Comparison of ENCODE assay signal across 9 mouse cellular contexts in genomic region chr7:82175327-82175721, GRCm38 (mm10). TPM values are rescaled to one million over a fixed set of nuclear protein-coding genes. Genes with fewer than 3 reads are reported as not detected.
A peak's percentile ranks its signal among the peaks of the same experiment; 100 is the strongest.
DNase-seq lines count a peak whose midpoint lies in the region; ATAC-seq and TF ChIP-seq lines count a peak whose summit lies in the region.
"Had no signal": no experiment of that assay in that cellular context is flagged by ENCODE, and none has a peak within 500 bp of the region (broad histone marks: within the 10 kb centered on the region; RNA-seq: fewer than 3 reads in every experiment).

No protein-coding gene starts in this region.

- H3K9me3 ChIP-seq in ES-Bruce4 (replicated peaks; ENCODE audit: control insufficient read depth, insufficient read depth, low read length, poor library complexity, severe bottlenecking), result peaks cover 11% of the 10 kb centered on the region; the same call in 1 of the 2 replicates
- H3K9me3 ChIP-seq in forebrain, embryonic 14.5 days (replicated peaks; ENCODE audit: control insufficient read depth, low read length), result no peaks in the 10 kb centered on the region
- no peaks in the 10 kb centered on the region for H3K9me3 ChIP-seq in liver, embryonic 14.5 days (ENCODE audit: control insufficient read depth, low read length)

- intact Hi-C loops in heart, adult 2 months (cut with DNase I), result no loop called here
- intact Hi-C loops in heart, postnatal 36 days (cut with DNase I), result no loop called here

- peak overlapping the region; percentile 73 for H3K4me2 ChIP-seq in forebrain, embryonic 14.5 days (ENCODE audit: low read length)
- H3K4me2 ChIP-seq in liver, embryonic 14.5 days (ENCODE audit: low read depth), result peak overlapping the region; percentile 59

- peak overlapping the region; percentile 46 for H3K4me3 ChIP-seq in heart, adult 2 months
- peak overlapping the region; percentile 69 for H3K4me3 ChIP-seq in ES-Bruce4 (ENCODE audit: low read depth, low read length)
- H3K4me3 ChIP-seq in forebrain, embryonic 14.5 days (ENCODE audit: low read depth, low read length), result peak overlapping the region; percentile 69
- no peak overlapping the region for H3K4me3 ChIP-seq in liver, embryonic 14.5 days (ENCODE audit: insufficient read depth in 1 of 2, low read depth in 2 of 2, low read length in 2 of 2)

- H3K36me3 ChIP-seq in heart, adult 2 months (ENCODE audit: control insufficient read depth, insufficient read depth, low read length), result no peaks in the 10 kb centered on the region
- H3K36me3 ChIP-seq in ES-Bruce4 (ENCODE audit: control insufficient read depth, insufficient read depth, low read length, poor library complexity, severe bottlenecking), result no peaks in the 10 kb centered on the region
- no peaks in the 10 kb centered on the region for H3K36me3 ChIP-seq in forebrain, embryonic 14.5 days (ENCODE audit: control insufficient read depth, insufficient read depth, low read length)
- H3K36me3 ChIP-seq in liver, embryonic 14.5 days (replicated peaks; ENCODE audit: control insufficient read depth, insufficient read depth, low read depth), result no peaks in the 10 kb centered on the region

- no peaks in the 10 kb centered on the region for H3K27me3 ChIP-seq in heart, adult 2 months (ENCODE audit: control insufficient read depth, insufficient read depth, low read length)
- no peaks in the 10 kb centered on the region for H3K27me3 ChIP-seq in ES-Bruce4 (ENCODE audit: control insufficient read depth, insufficient read depth, low read length, poor library complexity, severe bottlenecking)
- no peaks in the 10 kb centered on the region for H3K27me3 ChIP-seq in forebrain, embryonic 14.5 days (replicated peaks; ENCODE audit: control insufficient read depth, insufficient read depth, low read length)
- peaks cover 9% of the 10 kb centered on the region for H3K27me3 ChIP-seq in liver, embryonic 14.5 days (ENCODE audit: control insufficient read depth, insufficient read depth, low read length)

- TF ChIP-seq POLR2A in heart, adult 2 months (IDR thresholded peaks at IDR 0.05; ENCODE audit: insufficient read depth, low read depth, low read length), result no peak
- TF ChIP-seq POLR2A in ES-Bruce4 (IDR thresholded peaks at IDR 0.05; ENCODE audit: insufficient read depth, low read length), result no peak

- no peak for TF ChIP-seq EP300 in heart, adult 2 months (IDR thresholded peaks at IDR 0.05; ENCODE audit: insufficient read depth, low read depth, low read length)
- TF ChIP-seq EP300 in ES-Bruce4 (IDR thresholded peaks at IDR 0.05; ENCODE audit: insufficient read depth, low read depth, low read length), result no peak
- no peak for TF ChIP-seq EP300 in liver, embryonic 14.5 days (IDR thresholded peaks at IDR 0.05; ENCODE audit: low read depth)

- H3K4me1 ChIP-seq in heart, adult 2 months (ENCODE audit: control insufficient read depth, insufficient read depth, low read length), result no peaks in the 10 kb centered on the region
- no peaks in the 10 kb centered on the region for H3K4me1 ChIP-seq in ES-Bruce4 (ENCODE audit: control insufficient read depth, insufficient read depth, low read length)
- H3K4me1 ChIP-seq in forebrain, embryonic 14.5 days (ENCODE audit: control insufficient read depth, insufficient read depth, low read length), result 0 out of 2 replicates have a peak, but pooled peaks cover 2% of the 10 kb centered on the region
- H3K4me1 ChIP-seq in liver, embryonic 14.5 days (replicated peaks; ENCODE audit: control insufficient read depth in 2 of 2, insufficient read depth in 2 of 2, low read length in 1 of 2), result no peaks in the 10 kb centered on the region

- no peak overlapping the region for H3K27ac ChIP-seq in heart, adult 2 months
- no peak overlapping the region for H3K27ac ChIP-seq in ES-Bruce4 (ENCODE audit: insufficient read depth, low read length)
- 0 out of 2 replicates have a peak overlapping the region, but pooled peaks have one; percentile 39 for H3K27ac ChIP-seq in forebrain, embryonic 14.5 days (ENCODE audit: low read depth, low read length)
- H3K27ac ChIP-seq in liver, embryonic 14.5 days, result no peak overlapping the region

- DNase-seq in heart, adult 2 months, result no peak
- DNase-seq in heart, postnatal 36 days, result no peak
- peak; percentile 6 for DNase-seq in forebrain, embryonic 14.5 days (ENCODE audit: low spot score)
- no peak for DNase-seq in liver, embryonic 14.5 days (ENCODE audit: low read depth in 3 of 3, low spot score in 3 of 3)
- DNase-seq in adrenal gland, postnatal 4 days (ENCODE audit: low spot score in 2 of 2), result no peak
- no peak for DNase-seq in B cell, adult 2 months
- DNase-seq in left cerebral cortex, adult 9 months (ENCODE audit: low spot score in 2 of 2), result no peak

- 5% methylated on average over 15 of the region's 16 CpGs for WGBS in heart, adult 2 months
- under 1% methylated on average over 16 of the region's 16 CpGs for WGBS in forebrain, embryonic 14.5 days
- WGBS in liver, embryonic 14.5 days (ENCODE audit: insufficient replicate concordance), result 2% methylated on average over 16 of the region's 16 CpGs

- H3K79me2 ChIP-seq in heart, adult 2 months (replicated peaks; ENCODE audit: control insufficient read depth, insufficient read depth, low read length), result no peaks in the 10 kb centered on the region

- no peak overlapping the region for H3K9ac ChIP-seq in heart, adult 2 months (ENCODE audit: low read depth, low read length)
- H3K9ac ChIP-seq in ES-Bruce4 (ENCODE audit: low read depth, poor library complexity, severe bottlenecking), result peak overlapping the region; percentile 76
- peak overlapping the region; percentile 76 for H3K9ac ChIP-seq in forebrain, embryonic 14.5 days (ENCODE audit: low read length)
- no peak overlapping the region for H3K9ac ChIP-seq in liver, embryonic 14.5 days (replicated peaks)

- ATAC-seq in forebrain, embryonic 14.5 days, result peak; percentile 16
- no peak for ATAC-seq in liver, embryonic 14.5 days (ENCODE audit: insufficient read depth)

- no peak for TF ChIP-seq CTCF in heart, adult 2 months (IDR thresholded peaks at IDR 0.05)
- TF ChIP-seq CTCF in ES-Bruce4 (IDR thresholded peaks at IDR 0.05; ENCODE audit: low read depth, low read length), result no peak
- TF ChIP-seq CTCF in liver, embryonic 14.5 days (IDR thresholded peaks at IDR 0.05; ENCODE audit: low read depth), result no peak

RNA-seq across cellular contexts. Expression of gene Sh3gl3, which starts 1.7 kb away (rescaled TPM):
- total RNA-seq in heart, adult 2 months (2021), result under 1 TPM; 0.45 to 0.70 TPM
- 0.27 and 1.4 TPM in 2 replicates for polyA plus RNA-seq in heart, adult 2 months (2012; rRNA removed)
- under 1 TPM; 0.51 to 0.67 TPM for total RNA-seq in heart, postnatal 36 days (2021)
- 16.8 and 20.9 TPM in 2 replicates for polyA plus RNA-seq in ES-Bruce4 (2011; ENCODE audit: insufficient read depth, insufficient read length, low read depth, missing spikeins)
- 49.9 and 56.2 TPM in 2 replicates for polyA plus RNA-seq in forebrain, embryonic 14.5 days (2014; fragmentation: Nextera tagmentation; extraction: Ambion mirVana)
- polyA plus RNA-seq in liver, embryonic 14.5 days (2012; rRNA removed), result 0.13 and 0.14 TPM in 2 replicates
- polyA plus RNA-seq in liver, embryonic 14.5 days (2014; fragmentation: Nextera tagmentation; extraction: Ambion mirVana), result 0.09 TPM in 1 of 2 replicates, not detected in the other
- 10 to 100 TPM; 17.6 to 19.9 TPM for total RNA-seq in adrenal gland, postnatal 4 days (2021)
- polyA plus RNA-seq: erythroblast, embryonic 14.5 days had no signal

Comparison
In these comparisons a context has a peak if more than half of its experiments do, and no peak if none do; other contexts are left out.
1. H3K4me3 ChIP-seq: peak in heart, adult 2 months (single experiment), ES-Bruce4 (single experiment) and forebrain, embryonic 14.5 days (single experiment); none in liver, embryonic 14.5 days (0 of 2).
2. H3K9ac ChIP-seq: peak in ES-Bruce4 (single experiment) and forebrain, embryonic 14.5 days (single experiment); none in heart, adult 2 months (single experiment) and liver, embryonic 14.5 days (single experiment).